Mouse (Mus musculus) WW6 (cell line): ENCODE data around the gene Hbq1b.
"Not testable (repeated sequence)": the region's sequence is repeated elsewhere in the genome, so short reads cannot be mapped to it uniquely, and the experiment has no call there.

Source experiments
- DNase-seq: peaks from one replicate; pipeline ENCODE4 v3.0.0-alpha.2; 2013; ENCODE audit warnings: low read depth, low spot score

The Hbq1b gene

GRCm38 (mm10) chr11:32267964-32268363 is 18.8 kb upstream of the Hbq1b start:
- DNase-seq: no peak

DNA sequence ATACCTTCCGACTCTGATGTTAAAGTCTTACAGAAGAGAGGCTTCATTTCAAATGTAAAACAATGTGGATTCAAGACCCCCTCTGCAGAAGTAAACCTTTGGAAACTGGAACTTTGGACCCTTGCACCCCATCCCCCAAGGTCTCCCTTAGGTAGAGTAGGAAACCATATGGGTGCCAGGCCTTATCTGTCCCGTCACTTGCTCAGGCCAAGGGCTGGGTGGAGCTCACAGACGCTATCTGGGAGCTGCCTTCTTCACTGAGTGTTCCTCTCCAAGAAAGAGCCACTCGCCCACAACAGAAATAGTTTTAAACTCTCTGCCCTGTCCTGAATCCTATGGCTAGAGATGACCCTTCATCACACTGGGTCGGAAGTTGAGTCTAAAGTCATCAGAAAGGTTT is 17.8 kb upstream of the Hbq1b start:
- no peak for DNase-seq

- DNase-seq: no peak
Measured at GRCm38 (mm10) chr11:32271178-32271577, 15.6 kb upstream of the Hbq1b start.

GRCm38 (mm10) chr11:32276347-32276746 is 10.4 kb upstream of the Hbq1b start, which contains the start of gene Hba-x:
TSS of gene Hba-x (plus strand) at chr11:32276400.
- no peak for DNase-seq

DNA sequence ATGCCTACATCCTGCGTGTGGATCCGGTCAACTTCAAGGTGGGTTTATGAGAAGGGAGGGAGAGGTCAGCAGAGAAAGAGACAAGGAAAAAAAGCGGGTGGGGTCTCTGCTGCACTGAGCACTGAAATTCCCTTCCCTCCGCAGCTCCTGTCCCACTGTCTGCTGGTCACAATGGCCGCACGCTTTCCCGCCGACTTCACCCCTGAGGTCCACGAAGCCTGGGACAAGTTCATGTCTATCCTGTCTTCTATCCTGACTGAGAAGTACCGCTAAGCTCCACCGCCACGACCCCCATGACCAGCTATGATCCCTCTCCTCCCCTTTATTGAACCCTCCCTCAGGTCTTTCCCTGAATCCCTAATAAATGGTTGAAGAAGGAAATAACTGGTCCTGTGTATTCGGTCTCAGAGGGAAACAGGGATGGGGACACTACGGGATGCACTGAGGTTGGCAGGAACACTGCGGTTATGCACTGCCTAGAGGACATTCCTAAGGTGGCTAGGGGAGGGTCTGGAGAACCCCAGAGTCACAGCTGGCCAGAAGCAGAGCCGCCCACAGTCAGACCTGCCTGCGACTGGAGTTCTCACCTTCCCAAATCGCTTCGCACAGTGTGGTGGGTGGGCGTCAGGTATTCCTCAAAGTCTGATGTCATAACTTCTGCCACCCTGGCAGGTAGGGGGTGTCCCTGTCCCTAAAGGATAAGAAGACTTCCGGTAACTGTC is 8.9 kb upstream of the Hbq1b start:
- no peak for DNase-seq

GRCm38 (mm10) chr11:32278458-32278957 is 8.3 kb upstream of the Hbq1b start:
- DNase-seq: no peak

- no peak for DNase-seq
Measured at GRCm38 (mm10) chr11:32280646-32281045, 6.1 kb upstream of the Hbq1b start.

DNA sequence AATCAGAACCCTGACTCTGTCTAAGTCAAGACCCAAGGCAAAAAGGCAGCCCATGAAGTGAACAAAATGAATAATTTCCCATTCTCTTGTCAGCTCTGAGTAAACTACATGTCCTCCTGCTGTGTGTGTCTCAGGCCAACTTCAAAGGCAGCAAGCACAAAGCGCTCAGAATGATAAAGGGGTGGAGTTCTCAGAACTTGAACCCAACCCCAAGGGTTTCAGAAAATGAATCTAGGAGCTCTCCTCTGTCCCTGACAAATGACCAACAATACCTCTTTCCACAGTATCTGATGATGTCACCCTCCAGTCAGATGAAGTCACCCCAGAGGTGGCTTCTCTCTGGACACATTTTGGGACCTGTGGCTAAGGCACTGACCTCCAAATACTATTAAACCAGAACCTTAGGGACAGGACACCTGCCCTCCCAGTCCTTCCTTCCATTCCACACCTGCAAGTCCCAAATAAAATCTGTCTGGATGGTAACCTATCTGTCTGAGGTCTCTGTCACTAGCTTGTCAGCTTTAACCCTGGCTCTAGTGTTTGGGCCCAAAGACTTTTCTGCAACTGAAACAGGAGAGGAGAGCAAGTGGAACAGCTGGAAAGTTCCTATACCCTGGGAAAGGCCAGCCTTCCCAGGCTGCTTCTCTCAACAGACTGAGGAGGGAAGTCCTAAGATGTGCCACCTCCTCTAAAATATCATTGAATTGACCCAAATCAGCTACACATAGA is 5.2 kb upstream of the Hbq1b start:
- no peak for DNase-seq

GRCm38 (mm10) chr11:32283091-32283777 is 3.5 kb upstream of the Hbq1b start, which contains the start of gene Hba-a1:
TSS of gene Hba-a1 (plus strand) at chr11:32283511.
- not testable (repeated sequence) for DNase-seq

GRCm38 (mm10) chr11:32284582-32284981 is 2.2 kb upstream of the Hbq1b start:
- DNase-seq: not testable (repeated sequence)

- DNase-seq: no peak
Measured at GRCm38 (mm10) chr11:32285031-32285775, 1.6 kb upstream of the Hbq1b start.

DNA sequence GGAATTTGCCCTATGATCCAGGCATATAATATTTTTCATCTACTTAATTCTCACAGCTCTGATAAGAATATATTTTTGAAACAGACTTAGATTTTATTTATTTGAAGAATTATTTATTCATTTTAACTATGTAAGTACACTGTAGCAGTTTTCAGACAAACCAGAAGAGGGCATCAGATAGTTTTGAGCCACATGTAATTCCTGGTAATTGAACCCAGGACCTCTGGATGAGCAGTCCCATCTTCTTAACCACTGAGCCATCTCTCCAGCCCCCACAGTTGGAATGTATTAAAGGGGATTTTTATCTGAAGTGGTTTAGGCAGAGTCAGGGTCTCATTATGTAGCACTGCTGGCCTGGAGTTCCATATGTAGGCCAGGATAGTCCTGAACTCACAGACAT is 878 bp upstream of the Hbq1b start:
- DNase-seq: not testable (repeated sequence)

- no peak for DNase-seq
Measured at GRCm38 (mm10) chr11:32287493-32287825, 694 bp downstream of the Hbq1b start.

DNA sequence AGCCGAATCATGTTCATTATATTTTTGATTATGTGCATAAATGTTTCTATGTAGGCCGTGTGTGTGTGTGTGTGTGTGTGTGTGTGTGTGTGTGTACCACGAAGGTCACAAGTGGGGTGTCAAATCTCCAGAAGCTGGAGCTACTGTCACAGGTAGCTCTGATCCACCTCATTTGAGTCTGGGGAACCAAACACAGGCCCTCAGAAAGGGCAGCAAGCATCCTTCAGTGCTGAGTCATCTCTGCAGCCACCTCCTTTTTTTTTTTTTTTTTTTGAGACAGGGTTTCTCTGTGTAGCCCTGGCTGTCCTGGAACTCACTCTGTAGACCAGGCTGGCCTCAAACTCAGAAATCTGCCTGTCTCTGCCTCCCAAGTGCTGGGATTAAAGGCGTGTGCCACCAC is 6.1 kb downstream of the Hbq1b start:
- not testable (repeated sequence) for DNase-seq

DNA sequence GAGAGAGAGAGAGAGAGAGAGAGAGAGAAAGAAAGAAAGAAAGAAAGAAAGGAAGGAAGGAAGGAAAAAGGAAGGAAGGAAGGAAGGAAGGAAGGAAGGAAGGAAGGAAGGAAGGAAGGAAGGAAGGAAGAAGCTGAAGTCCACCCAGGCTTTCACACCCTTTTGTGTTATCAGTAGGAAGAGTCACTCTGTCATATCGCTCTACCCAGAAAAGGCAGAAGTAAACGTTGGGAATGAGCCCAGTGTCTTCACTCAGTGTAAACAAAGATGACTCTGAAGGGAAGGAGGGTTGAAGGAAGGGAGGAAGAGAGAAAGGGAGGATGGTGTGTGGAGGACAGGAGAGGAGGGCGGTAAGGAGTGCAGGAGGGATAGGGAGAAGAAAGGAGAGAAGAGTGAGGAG is 6.7 kb downstream of the Hbq1b start:
- DNase-seq: not testable (repeated sequence)

- DNase-seq: not testable (repeated sequence)
Measured at GRCm38 (mm10) chr11:32296203-32296602, 9.4 kb downstream of the Hbq1b start, which contains the start of gene Hba-a2. TSS of gene Hba-a2 (plus strand) at chr11:32296489.

GRCm38 (mm10) chr11:32297417-32297816 is 10.7 kb downstream of the Hbq1b start:
- not testable (repeated sequence) for DNase-seq

- DNase-seq: no peak
Measured at GRCm38 (mm10) chr11:32297866-32298531, 11.2 kb downstream of the Hbq1b start.

GRCm38 (mm10) chr11:32298532-32298918 is 11.8 kb downstream of the Hbq1b start:
- DNase-seq: no peak

- DNase-seq: not testable (repeated sequence)
Measured at GRCm38 (mm10) chr11:32299865-32300264, 13.1 kb downstream of the Hbq1b start, which contains the start of gene Hbq1a. TSS of gene Hbq1a (plus strand) at chr11:32300069.
